Mouse (Mus musculus) T-helper 2 cell (primary cell): Measurements from ENCODE around the gene Col4a1.

Experiments used
- in situ Hi-C: fragments of 300-600 bp; cut with MboI, MseI; formaldehyde crosslinking; loops from one replicate; pipeline ENCODE4 v1.15.1; 2025; ENCODE audit warnings: high pct_unique_total_duplicates

The Col4a1 gene

GRCm38 (mm10) chr8:11181420-11182147 is 131.0 kb downstream of the Col4a1 start:
- in situ Hi-C loops: no loop called here

- in situ Hi-C loops: loop anchor here (5.0 kb wide), 1 partner anchor 743 kb away; no protein-coding TSS in a partner anchor
Measured at GRCm38 (mm10) chr8:11179869-11180268, 132.8 kb downstream of the Col4a1 start.

- in situ Hi-C loops: loop anchor here (5.0 kb wide), 1 partner anchor 739 kb away; no protein-coding TSS in a partner anchor
Measured at GRCm38 (mm10) chr8:11176393-11176792, 136.2 kb downstream of the Col4a1 start.

- in situ Hi-C loops: loop anchor here (5.0 kb wide), 1 partner anchor 94 kb away; no protein-coding TSS in a partner anchor
Measured at GRCm38 (mm10) chr8:11173284-11174191, 139.1 kb downstream of the Col4a1 start.

- in situ Hi-C loops: loop anchor here (5.0 kb wide), 1 partner anchor 96 kb away; no protein-coding TSS in a partner anchor
Measured at GRCm38 (mm10) chr8:11171526-11171925, 141.1 kb downstream of the Col4a1 start.

- in situ Hi-C loops: no loop called here
Measured at GRCm38 (mm10) chr8:11169383-11169782, 143.2 kb downstream of the Col4a1 start.

GRCm38 (mm10) chr8:11168780-11169179 is 143.8 kb downstream of the Col4a1 start:
- in situ Hi-C loops: no loop called here

GRCm38 (mm10) chr8:11167955-11168354 is 144.7 kb downstream of the Col4a1 start:
- in situ Hi-C loops: no loop called here

- in situ Hi-C loops: no loop called here
Measured at GRCm38 (mm10) chr8:11165592-11165991, 147.0 kb downstream of the Col4a1 start.

- in situ Hi-C loops: no loop called here
Measured at GRCm38 (mm10) chr8:11156319-11156692, 156.3 kb downstream of the Col4a1 start.

GRCm38 (mm10) chr8:11155579-11156318 is 156.9 kb downstream of the Col4a1 start:
- in situ Hi-C loops: no loop called here

- in situ Hi-C loops: no loop called here
Measured at GRCm38 (mm10) chr8:11150268-11150667, 162.4 kb downstream of the Col4a1 start.

- in situ Hi-C loops: no loop called here
Measured at GRCm38 (mm10) chr8:11149201-11149810, 163.3 kb downstream of the Col4a1 start.

- in situ Hi-C loops: no loop called here
Measured at GRCm38 (mm10) chr8:11148797-11149196, 163.8 kb downstream of the Col4a1 start.
